Mouse (Mus musculus) cerebellum, postnatal 14 days (tissue): Measurements from ENCODE around the gene H60c.
"Not testable (repeated sequence)": the region's sequence is repeated elsewhere in the genome, so short reads cannot be mapped to it uniquely, and the experiment has no call there.

Experiments
- DNase-seq, 2 experiments: peaks; one replicate each; pipeline ENCODE4 v3.0.0; 2021; ENCODE audit warnings: mixed read lengths in 2 of 2

Gene H60c

DNA sequence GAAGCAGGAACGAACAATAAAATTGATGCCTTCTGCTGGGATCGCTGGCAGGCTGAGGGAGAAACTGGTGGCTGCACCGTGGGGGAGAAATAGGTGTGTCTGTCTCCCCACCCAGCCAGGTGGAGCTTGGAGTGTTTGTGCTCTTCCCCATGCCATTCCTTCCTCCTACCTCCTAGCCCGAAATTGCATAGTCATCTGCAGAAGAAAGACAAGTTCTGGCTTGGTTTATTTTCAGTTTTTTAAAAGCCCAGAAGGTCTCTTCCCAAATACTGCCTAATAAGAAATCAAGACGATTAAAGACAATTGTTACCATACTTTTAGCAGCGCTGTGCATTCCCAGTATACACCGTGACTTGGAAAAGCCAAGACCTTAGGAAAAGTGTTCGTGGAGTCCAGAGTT is at the start of gene H60c:
TSS of gene H60c (minus strand) at position 101 of the 400 bp plus-strand sequence.
- no peak for DNase-seq

DNA sequence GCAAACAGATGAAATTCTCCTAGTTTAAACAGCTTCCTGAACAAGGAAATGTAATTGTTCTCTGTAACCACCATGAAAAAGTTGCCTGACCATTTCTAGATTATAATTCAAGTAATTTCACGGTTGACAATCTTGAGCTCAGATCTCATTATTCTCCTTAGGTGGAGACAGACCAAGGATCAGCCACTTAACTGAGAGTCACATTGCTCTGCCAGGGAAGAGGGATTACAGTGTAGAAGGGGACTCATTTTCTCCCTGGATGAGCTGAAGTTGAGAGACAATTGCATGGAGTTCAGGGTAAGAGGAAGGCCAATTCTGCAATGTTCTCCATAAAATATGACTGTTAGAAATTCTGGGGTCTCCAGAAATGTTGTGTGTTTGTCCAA is 41.2 kb upstream of the H60c start:
- peak in 1 of 2 experiments; percentile 48 for DNase-seq

DNA sequence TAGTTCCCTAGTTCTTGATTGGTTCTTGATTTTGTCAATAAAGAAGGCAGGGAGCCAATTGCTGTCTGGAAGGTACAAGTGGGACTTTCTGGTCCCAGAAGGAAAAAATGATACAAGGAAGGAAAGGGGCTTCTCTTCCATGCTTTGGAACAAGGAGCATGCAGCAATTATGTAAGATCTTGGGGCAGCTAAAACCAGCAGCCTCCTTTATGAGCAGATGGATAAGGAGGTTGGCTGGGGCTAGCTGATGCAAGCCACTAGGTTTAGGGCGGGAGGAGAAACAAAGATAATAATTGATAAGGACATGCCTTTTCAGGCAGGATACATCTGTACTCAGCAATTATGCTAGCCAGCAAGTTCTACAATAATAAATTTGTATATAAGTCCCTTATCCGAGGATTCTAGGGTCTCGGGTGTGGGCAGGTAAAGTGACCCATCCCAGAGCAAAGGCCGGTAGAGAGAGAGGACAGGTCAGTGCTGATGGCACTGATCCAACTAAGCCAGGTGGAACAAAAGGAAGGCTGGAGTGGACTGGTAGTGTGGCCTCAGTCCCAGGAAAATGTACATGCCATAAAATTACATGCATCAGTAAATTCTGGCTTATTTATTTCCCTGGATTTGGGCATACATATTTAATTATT is 40.7 kb upstream of the H60c start:
- DNase-seq = peak; percentile 77 to 83

DNA sequence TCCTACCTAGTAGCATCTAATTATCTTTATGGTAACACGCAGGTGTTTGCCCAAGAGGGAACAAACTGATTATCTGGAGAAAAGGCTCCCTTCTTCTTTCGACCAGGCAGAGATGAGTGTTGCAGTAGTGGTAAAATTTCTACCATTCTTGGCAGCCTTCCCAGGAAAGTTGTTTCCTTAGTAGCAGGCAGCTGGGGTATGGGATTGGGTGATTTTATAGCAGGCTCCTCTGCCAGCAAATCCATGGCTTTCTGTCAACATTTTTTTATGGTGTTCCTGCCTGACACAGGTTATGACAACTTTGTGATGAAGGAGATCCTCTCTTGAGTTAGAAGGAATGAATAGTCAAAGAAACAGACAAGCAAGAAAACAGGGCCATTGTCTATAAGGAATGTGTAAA is 40.2 kb upstream of the H60c start:
- peak; percentile 38 to 64 for DNase-seq

DNA sequence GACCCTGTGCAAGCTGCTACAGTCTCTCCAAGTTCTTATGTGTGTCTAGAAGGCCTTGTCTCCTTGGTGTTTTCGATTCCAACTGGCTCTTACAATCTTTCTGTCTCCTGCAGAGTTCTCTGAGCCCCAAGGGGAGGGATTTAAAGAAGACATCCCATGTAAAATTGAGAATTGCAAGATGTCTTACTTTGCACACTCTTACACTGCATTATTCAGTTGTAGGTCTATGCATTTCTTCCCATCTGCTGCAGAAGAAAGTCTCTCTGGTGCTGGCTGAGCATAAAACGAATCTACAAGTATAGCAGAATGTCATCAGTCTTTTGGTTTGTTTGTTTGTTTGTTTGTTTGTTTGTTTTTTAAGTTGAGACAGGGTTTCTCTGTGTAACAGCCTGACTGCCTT is 26.4 kb upstream of the H60c start:
- no peak for DNase-seq

DNA sequence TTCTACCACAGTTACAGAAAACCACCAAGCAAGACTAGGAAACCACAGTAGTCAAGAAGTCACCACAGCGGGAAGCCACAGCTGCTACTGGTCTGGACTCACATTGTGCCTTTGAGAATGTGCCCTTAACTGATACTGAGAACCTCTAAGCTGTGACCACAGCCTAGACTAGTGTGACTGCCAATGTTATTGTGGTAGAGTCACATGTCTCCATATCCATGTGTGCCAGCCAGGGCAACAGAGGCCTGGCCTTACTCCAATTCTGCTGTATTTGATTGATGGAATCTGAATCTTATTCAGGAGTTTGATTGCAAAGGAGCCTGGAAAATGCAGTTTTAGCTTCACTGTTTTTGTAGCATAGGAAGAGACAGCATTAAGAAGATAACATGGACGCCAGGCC is 13.5 kb upstream of the H60c start:
- DNase-seq = peak; percentile 29 to 34

DNA sequence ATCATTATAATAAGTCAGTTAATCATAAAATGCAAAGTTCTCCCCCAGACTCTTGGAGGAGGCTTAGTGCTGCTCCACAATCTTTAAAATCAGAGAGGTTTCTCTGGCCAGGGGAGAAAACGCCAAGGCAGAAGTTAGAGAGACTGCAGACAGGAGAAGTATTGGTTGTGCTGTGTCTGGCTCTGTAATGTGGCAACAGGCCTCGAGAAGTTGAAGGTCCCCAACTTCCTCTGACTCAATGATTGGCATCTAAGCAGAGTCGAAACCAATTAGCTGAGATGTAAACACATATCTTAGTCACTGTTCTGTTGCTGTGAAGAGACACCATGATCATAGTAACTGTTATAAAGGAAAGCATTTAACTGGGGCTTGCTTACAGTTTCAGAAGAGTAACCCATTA is 6.5 kb upstream of the H60c start:
- DNase-seq = no peak

DNA sequence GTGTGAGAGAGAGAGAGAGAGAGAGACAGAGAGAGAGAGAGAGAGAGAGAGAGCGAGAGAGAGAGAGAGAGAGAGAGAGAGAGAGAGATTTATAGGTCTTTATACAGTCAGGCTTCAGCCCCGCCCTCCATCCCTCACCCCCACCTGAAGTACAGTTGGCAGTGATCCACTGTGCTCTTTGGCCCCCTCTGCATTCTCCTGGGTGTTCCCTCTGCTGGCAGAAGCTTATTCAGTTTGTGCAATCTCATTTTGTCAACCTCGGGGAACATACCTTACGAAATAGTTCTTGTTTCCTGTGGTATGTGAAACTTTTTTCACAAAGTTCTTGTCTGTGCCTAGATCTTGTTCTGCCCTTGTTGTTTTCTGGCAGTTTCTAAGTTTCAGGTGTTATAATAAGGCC is 3.5 kb upstream of the H60c start:
- DNase-seq = no peak

DNA sequence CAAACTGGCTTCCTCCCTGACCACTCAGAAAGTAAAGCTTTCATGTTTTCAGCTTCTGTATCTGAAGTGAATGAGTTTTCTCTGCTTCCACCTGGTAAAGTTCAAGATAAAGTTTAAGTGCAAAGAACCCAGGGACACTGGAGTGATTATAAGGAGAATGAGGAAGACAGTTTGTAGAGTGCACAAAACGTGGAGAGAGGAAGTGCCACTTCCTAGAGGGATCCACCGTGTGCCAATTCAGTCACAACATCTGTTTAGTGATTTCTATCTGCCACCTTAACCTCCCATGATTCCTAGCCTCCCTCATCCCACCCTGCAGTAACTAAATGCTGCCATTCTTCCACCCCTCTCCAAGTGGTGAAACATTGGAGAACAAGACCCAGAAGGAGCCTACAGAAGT is 842 bp downstream of the H60c start:
- no peak for DNase-seq

DNA sequence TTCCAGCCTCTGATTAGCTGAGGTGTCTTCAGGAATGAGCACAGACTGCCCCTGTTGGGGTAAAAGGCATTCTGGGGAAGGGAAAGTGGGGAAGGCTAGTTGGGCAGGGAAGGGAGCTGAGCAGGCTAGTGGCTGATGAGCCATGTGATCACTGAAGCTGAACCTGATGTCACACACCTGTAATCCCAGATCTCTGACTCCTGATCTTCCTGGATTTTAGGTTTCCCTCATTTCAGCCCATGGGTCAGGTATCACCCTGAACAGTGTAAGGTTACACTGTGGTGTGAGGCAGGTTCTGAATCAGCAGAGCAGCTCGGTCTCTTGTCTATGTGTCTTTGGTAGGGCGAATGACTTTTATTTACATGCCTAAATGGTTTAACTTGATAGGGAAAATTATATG is 4.8 kb downstream of the H60c start:
- no peak for DNase-seq

DNA sequence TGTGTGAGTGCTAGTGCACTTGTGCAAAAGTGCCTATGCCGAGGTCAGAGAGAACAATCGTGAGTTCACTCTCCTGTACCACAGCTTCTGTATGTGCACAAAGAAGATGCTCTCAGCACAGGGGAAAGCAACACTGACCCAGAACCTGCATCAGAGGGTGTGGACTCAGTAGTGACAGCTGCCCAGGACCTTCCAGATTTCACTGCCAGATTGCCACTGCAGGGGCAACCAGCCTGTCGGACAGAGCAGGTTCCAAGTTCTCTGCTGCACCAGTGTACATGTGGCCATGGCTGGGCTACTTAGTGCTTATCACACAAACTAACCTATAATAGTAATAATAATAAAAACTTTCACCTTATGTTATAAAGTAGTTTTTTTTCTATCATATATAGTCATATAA is 10.2 kb downstream of the H60c start:
- peak; percentile 12 to 38 for DNase-seq

DNA sequence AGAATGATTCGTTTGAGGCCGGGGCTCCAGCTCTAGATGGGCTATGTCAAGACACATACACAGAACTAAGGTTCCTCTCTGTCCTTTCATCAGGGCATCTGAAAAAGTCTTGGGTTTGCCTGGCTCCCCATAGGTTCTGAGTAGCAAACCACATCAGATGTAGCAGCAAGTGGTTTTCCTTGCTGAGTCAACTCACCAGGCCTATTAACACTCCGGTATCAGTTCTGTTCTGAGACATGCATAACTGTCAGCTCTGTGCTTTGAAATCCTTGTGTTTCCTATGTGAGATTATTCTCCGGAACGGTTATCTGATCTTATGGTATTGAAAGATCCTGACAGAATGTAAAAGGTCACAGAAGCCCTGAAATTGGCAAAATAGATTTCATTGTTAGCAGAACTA is 29.1 kb downstream of the H60c start:
- not testable (repeated sequence) for DNase-seq

DNA sequence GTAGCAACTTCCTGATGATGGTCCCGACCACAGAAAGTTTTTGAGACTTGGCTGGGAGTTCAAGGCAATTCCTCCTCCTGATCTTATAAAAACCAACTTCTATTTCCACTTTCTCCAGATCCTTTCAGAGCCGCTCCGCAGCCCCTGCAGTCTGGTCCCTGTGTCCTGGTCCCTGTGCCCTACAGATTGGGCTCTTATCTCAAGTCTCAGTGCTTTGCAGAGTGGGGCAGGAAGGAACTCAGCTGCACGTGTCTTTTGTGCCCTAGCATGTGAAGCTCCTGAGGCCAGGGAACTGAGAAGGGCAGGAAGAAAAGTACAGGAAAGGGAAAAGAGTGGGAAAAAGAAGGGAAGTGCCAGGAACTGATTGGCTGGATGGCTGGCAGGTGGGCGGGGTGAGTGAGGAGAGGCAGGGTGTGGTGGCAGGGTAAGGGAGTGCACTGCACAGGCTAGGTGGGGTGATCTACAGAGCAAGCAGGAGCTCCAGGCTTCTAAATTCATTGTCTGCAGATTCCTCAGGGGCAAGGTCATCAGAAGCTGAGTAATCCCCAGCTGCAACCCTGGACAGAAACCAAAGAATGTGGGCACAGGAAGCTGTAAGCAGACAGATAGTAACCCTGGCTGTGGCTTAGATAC is 30.8 kb downstream of the H60c start:
- DNase-seq = no peak

DNA sequence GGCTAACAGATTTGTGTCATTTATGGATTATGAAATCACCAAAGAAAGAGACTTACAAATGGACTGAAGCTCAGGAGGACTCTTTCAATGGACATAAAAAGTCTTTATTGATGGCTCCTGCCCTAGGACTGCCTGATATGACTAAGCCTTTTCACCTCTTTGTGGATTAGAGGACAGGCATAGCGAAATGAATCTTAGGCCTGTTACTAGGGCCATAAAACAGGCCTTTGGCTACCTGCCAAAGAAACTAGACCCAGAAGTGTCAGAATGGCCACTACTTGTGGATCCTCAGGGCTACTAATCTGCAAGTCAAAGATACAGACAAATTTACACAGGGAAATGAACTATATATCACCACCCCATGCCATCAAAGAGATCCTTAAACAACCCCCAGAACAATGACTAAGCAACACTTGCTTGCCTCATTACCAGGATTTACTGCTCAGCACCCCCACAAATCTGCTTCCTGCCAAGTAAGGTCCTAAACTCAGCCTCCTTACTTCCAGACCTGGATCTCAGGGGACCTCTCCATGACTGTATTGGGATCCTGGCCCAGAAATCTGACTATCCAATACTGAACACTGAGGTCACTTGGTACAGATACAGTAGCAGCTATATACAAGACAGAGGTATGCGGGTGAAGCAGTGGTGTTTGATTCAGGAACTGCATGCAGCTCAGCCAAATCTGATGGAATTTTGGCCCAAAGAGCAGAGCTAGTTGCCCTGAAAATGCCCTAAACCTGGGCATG is 39.0 kb downstream of the H60c start:
- DNase-seq = no peak
